Mouse (Mus musculus) adipocyte (in vitro differentiated cells): ENCODE results near the gene Cd72.
A peak's percentile ranks its signal among the peaks of the same experiment; 100 is the strongest.

Experiments
- DNase-seq: peaks from one replicate; pipeline ENCODE4 v3.0.0-alpha.2; 2016; ENCODE audit warnings: low spot score

Cd72 gene

DNA sequence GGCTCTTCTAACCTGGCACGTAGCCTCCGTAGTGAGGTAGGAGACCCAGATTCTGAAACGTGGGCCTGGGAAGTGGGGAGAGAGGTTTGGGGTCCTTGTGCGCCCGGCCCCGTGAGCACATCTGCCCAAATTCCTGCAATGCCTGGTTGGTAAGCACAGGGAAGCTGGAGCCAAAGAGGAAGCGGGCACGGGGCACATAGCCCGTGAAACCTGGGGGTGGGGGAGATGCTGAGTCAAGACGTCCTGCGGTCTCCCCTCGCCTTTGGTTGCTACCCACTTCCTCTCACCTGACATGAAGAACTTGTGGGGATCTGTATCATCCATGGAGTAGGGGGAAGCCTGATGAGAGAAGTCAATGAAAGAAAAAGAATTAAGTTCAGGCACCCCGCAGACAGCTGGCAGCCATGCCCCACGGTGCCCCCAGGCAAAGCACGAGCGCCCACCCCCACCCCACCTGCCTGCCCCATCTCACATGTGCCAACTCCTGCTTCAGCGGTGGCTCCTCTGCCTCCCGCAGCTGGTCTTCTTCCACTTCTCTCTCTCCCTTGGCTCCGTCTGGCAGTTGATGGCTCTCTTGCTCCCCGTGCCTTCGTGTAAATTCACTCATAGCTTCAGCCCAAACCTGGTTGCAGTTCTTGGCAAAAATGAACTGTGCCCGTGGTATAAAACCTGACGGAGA, 26.8 kb downstream of the Cd72 start:
- no peak for DNase-seq

DNA sequence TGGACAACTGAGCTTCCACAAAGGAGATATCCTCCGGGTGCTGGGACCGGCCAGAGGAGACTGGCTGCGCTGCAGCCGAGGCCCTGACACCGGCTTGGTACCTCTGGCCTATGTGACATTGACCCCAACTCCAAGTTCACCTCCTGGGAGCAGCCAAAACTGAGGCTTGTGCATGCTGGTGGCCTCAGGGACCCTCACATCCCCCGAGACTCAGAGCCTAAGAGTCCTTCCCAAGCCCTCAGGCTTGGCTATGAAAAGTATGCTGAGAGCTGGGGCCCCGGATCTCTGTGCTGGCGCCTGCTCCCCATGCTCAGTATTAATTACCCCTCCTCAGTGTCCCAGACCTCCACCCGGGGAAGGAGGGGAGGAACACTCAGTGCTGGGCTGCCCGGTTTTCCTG, 27.9 kb downstream of the Cd72 start:
- DNase-seq = no peak

DNA sequence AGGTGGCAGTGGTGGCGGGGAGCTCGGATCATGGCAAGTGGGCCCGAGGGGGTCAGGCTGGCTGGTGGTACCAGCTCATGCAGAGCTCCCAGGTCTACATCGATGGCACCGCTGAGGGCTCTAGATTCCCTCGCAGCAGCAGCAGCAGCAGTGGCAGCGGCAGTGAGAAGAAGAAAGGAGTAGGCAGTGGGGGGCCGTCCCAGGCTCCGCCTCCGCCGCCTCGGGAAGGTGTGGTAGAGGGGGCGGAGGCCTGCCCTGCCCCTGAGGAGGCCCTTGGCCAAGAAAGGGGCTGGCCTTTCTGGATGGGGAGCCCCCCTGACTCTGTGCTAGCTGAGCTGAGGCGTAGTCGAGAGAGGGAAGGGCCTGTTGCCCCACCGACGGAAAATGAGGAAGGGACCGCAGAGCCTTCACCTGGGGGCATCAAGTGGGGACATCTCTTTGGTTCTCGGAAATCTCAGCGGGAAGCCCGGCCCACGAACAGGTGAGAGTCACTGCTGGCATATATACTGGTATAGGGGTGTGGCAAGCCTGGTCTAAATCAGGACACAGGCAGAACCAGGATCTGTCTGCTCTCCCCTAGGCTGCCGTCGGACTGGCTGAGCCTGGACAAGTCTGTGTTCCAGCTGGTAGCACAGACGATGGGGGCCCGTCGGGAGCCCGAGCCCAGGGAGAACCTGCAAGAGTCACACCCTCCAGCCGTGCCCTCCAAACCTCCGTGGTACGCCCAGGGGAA, 28.6 kb downstream of the Cd72 start:
- no peak for DNase-seq

GRCm38 (mm10) chr4:43425197-43425596, 29.2 kb downstream of the Cd72 start:
- DNase-seq = no peak

DNA sequence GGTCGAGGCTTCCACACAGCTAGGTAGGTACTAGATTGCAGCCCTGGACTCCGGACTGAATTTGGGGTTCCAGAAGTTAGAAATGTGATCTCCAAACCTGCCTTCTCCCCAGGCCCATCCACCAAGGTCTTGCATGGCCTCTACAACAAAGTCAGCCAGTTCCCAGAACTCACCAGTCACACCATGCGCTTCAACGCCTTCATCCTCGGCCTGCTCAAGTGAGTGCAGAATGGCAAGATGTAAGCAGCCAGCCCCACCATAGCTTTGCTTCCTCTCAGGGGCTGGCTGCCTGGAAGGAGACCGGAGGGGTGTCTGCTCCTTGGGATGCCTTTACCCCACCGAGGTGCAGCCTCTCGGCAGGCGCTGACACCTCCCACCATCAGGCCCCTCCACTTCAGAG, 30.4 kb downstream of the Cd72 start:
- no peak for DNase-seq

- peak; percentile 85 for DNase-seq
Observed at GRCm38 (mm10) chr4:43423267-43423934, 31.0 kb downstream of the Cd72 start.

DNA sequence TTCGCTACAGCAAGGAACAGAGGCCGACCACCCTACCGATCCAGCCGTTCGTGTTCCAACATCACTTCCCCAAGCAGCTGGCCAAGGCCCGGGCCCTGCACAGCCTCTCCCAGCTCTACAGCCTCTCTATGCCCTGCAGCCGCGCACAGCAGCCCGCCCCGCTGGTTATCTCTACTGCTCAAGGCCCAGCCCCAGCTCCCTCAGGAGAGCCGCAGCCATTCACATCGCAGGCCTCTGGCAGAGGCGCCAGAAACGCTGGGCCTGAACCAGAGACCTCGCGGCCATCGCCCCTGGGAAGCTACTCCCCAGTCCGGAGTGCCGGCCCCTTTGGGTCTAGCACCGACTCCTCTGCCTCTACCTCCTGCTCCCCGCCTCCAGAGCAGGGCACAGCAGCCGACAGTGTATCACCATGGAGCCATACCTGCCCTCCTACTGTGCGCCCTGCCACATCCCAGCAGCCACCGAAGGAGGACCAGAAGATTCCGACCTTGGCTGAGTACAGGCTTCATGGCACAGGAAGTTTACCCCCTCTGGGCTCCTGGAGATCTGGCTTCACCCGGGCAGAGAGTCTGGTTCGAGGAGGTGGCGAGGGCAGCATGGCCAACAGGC, 32.7 kb downstream of the Cd72 start:
- no peak for DNase-seq

DNA sequence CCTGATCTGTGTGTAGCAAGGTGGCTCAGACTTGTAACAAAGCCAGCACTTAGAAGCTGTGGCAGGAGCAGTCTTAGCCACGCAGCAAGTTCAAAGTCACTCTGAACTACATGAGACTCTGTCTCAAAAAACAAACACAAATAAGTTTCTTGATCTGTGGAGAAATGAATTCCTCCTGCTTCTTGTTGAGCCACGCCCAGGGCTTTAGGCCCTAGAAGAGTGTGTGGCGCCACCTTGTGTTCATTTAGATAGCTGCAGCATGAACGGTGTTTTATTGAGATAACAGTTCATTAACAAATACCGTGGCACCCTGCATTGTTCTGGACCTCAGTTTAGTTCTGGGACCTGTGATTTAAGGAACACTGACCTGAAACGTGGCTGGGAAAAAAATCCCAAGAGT, 34.1 kb downstream of the Cd72 start:
- peak; percentile 89 for DNase-seq

DNA sequence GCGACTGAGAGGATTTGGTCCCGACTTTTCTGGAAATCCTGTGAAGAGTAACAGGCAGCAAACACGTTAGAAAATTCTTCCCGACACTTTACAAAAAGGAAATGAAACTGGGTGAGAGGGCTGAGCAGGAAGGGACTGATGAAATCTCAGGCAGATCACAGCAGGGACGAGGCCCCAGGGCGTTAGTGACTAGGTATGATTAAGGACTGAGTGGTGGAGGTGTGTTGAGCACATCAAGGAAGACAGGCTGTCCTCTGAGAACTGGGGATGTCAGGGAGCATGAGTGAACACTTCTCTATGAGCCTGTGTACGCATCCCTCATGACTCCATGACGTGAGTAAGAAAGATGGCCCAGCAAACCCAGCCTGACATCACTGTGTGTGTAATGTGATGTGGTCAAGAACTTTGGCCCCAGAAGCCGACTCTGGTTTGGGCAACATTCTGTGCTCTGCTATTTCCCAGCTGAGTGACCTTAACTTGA, 34.6 kb downstream of the Cd72 start:
- peak; percentile 74 for DNase-seq

DNA sequence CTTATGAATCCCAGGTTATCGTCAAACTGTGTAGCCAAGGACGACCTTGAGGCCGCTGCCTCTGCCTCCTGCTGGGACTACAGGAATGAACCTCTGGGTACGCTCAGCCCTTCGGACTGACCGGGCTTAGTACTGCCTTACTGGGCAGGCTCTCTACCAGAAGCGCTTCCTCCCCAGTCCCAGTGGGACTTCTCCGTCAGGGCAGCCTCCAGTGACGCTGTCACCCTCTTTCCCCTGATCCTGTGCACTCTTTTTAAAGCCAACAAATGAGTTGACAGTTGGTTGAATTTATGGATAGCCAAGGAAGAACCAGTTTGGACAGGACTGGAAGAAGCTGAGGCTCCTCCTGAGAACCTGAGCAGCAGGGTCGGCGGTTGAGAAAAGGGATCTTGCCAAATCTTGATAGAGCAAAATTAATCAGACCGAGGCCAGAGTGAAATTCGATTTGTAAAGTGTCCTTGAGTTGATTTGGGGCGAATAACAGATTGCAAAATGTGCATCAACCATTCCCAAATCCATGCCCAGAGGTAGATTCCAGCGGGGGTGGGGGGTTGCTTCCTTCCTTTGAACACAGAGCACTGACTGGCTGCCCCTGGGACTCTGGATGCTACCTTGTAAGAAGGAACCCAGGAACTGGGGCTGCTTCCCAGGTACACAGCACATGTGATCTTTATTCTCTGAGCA, 35.3 kb downstream of the Cd72 start:
- peak; percentile 79 for DNase-seq

DNA sequence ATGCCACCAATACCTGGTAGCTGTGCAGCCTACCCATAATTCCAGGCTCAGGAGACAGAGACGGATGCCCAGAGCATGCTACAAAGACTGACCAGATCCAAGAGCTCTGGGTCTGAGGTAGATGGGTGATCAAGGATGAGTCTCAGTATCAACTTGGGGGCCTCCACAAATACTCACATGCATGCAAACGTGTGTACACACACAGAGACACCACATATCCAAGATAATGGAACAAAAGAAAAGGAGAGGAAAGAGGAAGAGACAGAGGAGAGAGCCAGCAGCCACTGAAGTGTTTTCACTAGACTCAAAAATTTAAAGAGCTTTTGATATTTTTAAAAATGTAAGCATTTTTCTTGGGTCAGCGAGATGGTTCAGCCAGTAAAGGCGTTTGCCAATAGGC, 36.0 kb downstream of the Cd72 start:
- no peak for DNase-seq

- no peak for DNase-seq
Observed at GRCm38 (mm10) chr4:43417269-43418062, 37.0 kb downstream of the Cd72 start.

DNA sequence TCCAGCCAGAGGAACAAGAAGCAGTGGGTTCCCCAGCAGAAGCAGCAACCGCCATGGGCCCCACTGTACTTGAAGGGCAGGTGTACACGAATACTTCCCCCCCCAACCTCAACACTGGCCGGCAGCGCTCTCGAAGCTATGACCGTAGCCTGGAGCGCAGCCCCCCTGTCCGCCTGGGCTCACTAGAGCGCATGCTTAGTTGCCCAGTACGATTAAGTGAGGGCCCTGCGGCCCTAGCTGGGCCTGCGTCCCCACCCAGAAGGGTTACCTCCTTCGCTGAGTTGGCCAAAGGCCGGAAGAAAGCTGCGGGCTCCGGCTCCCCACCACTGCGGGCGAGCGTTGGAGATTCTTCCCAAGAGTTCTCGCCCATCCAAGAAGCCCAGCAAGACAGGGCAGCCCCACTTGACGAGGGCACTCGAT, 38.3 kb downstream of the Cd72 start:
- no peak for DNase-seq

- DNase-seq = no peak
Observed at GRCm38 (mm10) chr4:43415221-43416070, 39.0 kb downstream of the Cd72 start.

- no peak for DNase-seq
Observed at GRCm38 (mm10) chr4:43414761-43415160, 39.7 kb downstream of the Cd72 start.

GRCm38 (mm10) chr4:43407071-43407920, 47.1 kb downstream of the Cd72 start:
- no peak for DNase-seq

- peak; percentile 76 for DNase-seq
Observed at GRCm38 (mm10) chr4:43406162-43406971, 48.1 kb downstream of the Cd72 start.

DNA sequence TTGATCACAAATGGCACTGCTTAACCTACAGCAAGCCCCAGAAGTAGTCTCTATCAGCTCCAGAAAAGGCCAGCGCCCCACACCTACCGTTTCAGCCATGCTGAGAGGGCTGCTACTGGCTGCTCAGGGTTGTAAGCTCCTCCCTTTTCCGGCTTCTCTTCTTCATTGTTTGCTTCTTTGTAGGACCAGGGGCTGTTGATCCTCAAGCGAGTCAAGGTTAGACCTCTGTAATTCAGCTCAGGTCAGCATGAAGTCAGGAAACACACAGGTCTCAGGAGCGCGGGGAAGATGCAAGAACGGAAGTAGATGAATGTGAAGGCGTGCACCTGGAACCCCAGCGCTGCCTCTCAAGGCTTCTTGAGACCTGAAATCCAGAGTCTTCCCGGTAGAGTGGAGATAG, 49.7 kb downstream of the Cd72 start:
- DNase-seq = no peak
